Mouse (Mus musculus): ENCODE measurements around the gene Akain1. TPM values are rescaled to one million over a fixed set of nuclear protein-coding genes. Genes with fewer than 3 reads are reported as not detected.
A peak's percentile ranks its signal among the peaks of the same experiment; 100 is the strongest.

Gene Akain1
- not detected in 2 replicates for polyA plus RNA-seq (2014; fragmentation: Nextera tagmentation; extraction: Ambion mirVana)

- ATAC-seq (ENCODE audit: insufficient number of reproducible peaks, low FRiP score, low TSS enrichment, low read depth): peak; percentile 91
- H3K4me3 ChIP-seq (ENCODE audit: low read depth, low read length): peak within 1 kb of the TSS; percentile 20
- no peaks in the 10 kb centered on the region for H3K36me3 ChIP-seq (ENCODE audit: control insufficient read depth, insufficient read depth, low read length)
- peak; percentile 87 for DNase-seq (ENCODE audit: low spot score)
- H3K27ac ChIP-seq (replicated peaks; ENCODE audit: low read depth, low read length): no peak within 1 kb of the TSS
- WGBS: under 1% methylated on average over 38 of the region's 44 CpGs
- H3K4me1 ChIP-seq (ENCODE audit: control insufficient read depth, insufficient read depth, low read length): no peaks in the 10 kb centered on the region
- peak within 1 kb of the TSS; percentile 54 for H3K4me2 ChIP-seq (ENCODE audit: low read depth, severe bottlenecking)
- H3K9me3 ChIP-seq (ENCODE audit: control insufficient read depth, low read length): no peaks in the 10 kb centered on the region
- peaks cover 34% of the 10 kb centered on the region for H3K27me3 ChIP-seq (ENCODE audit: control insufficient read depth, insufficient read depth, low read length)
- H3K9ac ChIP-seq (ENCODE audit: low read length): no peak within 1 kb of the TSS
Observed at GRCm38 (mm10) chr17:69438990-69439491, at the start of gene Akain1. Gene Akain1, plus strand, starts transcription at chr17:69439326.

GRCm38 (mm10) chr17:69396147-69397033 is 42.7 kb upstream of the Akain1 start:
- ATAC-seq (ENCODE audit: insufficient number of reproducible peaks, low FRiP score, low TSS enrichment, low read depth) (no peak), DNase-seq (ENCODE audit: low spot score) (no peak)
- H3K4me3 ChIP-seq (ENCODE audit: low read depth, low read length): no peak overlapping the region
- H3K4me2 ChIP-seq (ENCODE audit: low read depth, severe bottlenecking): no peak overlapping the region
- H3K27ac ChIP-seq (replicated peaks; ENCODE audit: low read depth, low read length): no peak overlapping the region
- no peak overlapping the region for H3K9ac ChIP-seq (ENCODE audit: low read length)
- WGBS: 60% methylated on average over 14 of the region's 16 CpGs
- no peaks in the 10 kb centered on the region for H3K4me1 ChIP-seq (ENCODE audit: control insufficient read depth, insufficient read depth, low read length)
- no peaks in the 10 kb centered on the region for H3K27me3 ChIP-seq (ENCODE audit: control insufficient read depth, insufficient read depth, low read length)
- no peaks in the 10 kb centered on the region for H3K36me3 ChIP-seq (ENCODE audit: control insufficient read depth, insufficient read depth, low read length)
- H3K9me3 ChIP-seq (ENCODE audit: control insufficient read depth, low read length): no peaks in the 10 kb centered on the region

DNA sequence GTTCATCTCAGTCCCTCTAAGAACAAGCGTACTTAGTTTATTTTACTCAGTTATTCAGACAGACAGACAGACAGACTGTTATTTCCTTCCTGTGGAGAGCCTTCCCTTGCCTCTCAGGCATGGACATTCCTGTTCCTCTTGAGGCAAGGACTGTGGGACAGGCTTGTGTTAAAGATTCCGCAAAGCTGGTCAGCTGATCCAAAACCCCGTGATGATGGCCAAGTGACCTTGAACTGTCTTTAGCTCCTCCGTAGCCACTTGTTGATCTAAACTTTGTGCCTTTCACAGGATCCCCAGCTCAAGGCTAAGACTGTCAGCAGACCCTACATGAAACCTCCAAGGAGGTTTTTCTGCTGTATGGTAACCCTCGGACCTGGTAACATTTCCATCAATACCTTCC is 42.0 kb upstream of the Akain1 start:
- no peak for ATAC-seq (ENCODE audit: insufficient number of reproducible peaks, low FRiP score, low TSS enrichment, low read depth)
- WGBS: 81% methylated on average over 5 of the region's 5 CpGs

DNA sequence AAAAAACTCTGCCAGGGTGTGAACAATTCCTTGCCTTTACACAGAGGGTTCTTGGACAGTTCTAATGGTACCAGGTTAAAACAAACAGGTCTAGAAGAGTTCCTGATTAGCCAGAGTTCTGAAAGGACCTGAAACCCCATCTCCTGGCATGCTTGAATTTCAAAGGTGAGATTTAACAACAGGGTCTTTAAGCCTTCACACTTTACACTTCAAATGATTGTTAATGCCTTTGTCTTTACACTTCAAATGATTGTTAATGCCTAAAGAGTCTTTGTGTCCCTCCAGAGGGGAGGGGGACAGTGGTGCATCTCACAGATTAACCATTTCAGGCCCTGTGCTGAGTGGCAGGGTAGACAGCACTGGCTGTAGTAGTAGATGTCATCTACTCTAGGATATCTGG is 41.0 kb upstream of the Akain1 start:
- Histone ChIP-seq H3K27me3 (ENCODE audit: control insufficient read depth, insufficient read depth, low read length) (no peaks in the 10 kb centered on the region), H3K9ac (ENCODE audit: low read length) (no peak overlapping the region), H3K27ac (replicated peaks; ENCODE audit: low read depth, low read length) (no peak overlapping the region), H3K9me3 (ENCODE audit: control insufficient read depth, low read length) (no peaks in the 10 kb centered on the region), H3K4me2 (ENCODE audit: low read depth, severe bottlenecking) (no peak overlapping the region), H3K4me3 (ENCODE audit: low read depth, low read length) (no peak overlapping the region), H3K4me1 (ENCODE audit: control insufficient read depth, insufficient read depth, low read length) (no peaks in the 10 kb centered on the region), H3K36me3 (ENCODE audit: control insufficient read depth, insufficient read depth, low read length) (no peaks in the 10 kb centered on the region)
- DNase-seq (ENCODE audit: low spot score): no peak
- no peak for ATAC-seq (ENCODE audit: insufficient number of reproducible peaks, low FRiP score, low TSS enrichment, low read depth)

More for the DNA sequence above, 42.0 kb upstream of the Akain1 start:
- no peaks in the 10 kb centered on the region for H3K9me3 ChIP-seq (ENCODE audit: control insufficient read depth, low read length)
- no peaks in the 10 kb centered on the region for H3K36me3 ChIP-seq (ENCODE audit: control insufficient read depth, insufficient read depth, low read length)
- no peaks in the 10 kb centered on the region for H3K27me3 ChIP-seq (ENCODE audit: control insufficient read depth, insufficient read depth, low read length)
- no peak for DNase-seq (ENCODE audit: low spot score)
- no peak overlapping the region for H3K9ac ChIP-seq (ENCODE audit: low read length)
- no peaks in the 10 kb centered on the region for H3K4me1 ChIP-seq (ENCODE audit: control insufficient read depth, insufficient read depth, low read length)
- H3K27ac ChIP-seq (replicated peaks; ENCODE audit: low read depth, low read length): no peak overlapping the region
- no peak overlapping the region for H3K4me3 ChIP-seq (ENCODE audit: low read depth, low read length)
- no peak overlapping the region for H3K4me2 ChIP-seq (ENCODE audit: low read depth, severe bottlenecking)

DNA sequence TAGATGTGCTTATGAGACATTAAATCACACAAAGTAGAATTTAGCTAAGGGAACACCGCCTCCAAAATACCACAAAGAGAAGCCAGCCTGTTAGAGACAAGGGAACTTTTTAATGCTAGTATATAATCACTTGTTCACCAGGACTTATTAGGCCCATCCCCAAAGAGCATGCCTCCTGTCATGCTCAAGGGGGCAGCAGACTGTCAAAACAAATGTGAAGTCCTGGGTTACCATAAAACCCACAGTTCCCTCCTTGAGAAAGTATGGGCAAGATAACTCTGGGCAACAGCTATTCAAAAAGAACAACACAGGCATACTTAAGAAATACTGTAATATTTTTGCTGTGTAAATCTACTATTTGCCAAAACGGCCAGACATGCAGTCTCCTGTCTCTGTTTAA is 38.0 kb upstream of the Akain1 start:
- H3K27ac ChIP-seq (replicated peaks; ENCODE audit: low read depth, low read length): no peak overlapping the region
- H3K36me3 ChIP-seq (ENCODE audit: control insufficient read depth, insufficient read depth, low read length): no peaks in the 10 kb centered on the region
- ATAC-seq (ENCODE audit: insufficient number of reproducible peaks, low FRiP score, low TSS enrichment, low read depth): no peak
- no peak overlapping the region for H3K9ac ChIP-seq (ENCODE audit: low read length)
- no peak for DNase-seq (ENCODE audit: low spot score)
- H3K4me2 ChIP-seq (ENCODE audit: low read depth, severe bottlenecking): no peak overlapping the region
- H3K27me3 ChIP-seq (ENCODE audit: control insufficient read depth, insufficient read depth, low read length): no peaks in the 10 kb centered on the region
- H3K4me3 ChIP-seq (ENCODE audit: low read depth, low read length): no peak overlapping the region
- H3K4me1 ChIP-seq (ENCODE audit: control insufficient read depth, insufficient read depth, low read length): no peaks in the 10 kb centered on the region
- 72% methylated on average over 2 of the region's 2 CpGs for WGBS
- H3K9me3 ChIP-seq (ENCODE audit: control insufficient read depth, low read length): no peaks in the 10 kb centered on the region

DNA sequence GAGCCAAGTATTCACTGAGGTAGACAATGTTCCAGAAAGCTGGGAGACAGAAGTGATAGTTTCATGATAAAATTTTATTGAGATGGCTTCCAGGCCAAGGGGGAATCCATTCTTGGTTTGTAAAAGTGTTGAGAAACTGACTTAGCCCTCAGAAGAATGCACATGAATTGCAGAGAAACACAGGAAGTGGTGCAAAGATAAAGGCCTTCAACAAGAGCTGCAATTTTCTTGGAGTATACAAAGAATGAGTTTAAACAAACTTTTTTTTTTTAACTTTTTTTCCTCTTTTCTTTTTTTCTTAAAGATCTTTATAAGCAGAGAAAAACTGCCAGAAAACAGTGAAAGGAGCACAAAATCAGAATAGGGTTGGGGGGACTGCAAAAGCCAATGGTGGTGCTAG is 23.0 kb upstream of the Akain1 start:
- Histone ChIP-seq H3K36me3 (ENCODE audit: control insufficient read depth, insufficient read depth, low read length) (no peaks in the 10 kb centered on the region), H3K4me1 (ENCODE audit: control insufficient read depth, insufficient read depth, low read length) (no peaks in the 10 kb centered on the region), H3K27ac (replicated peaks; ENCODE audit: low read depth, low read length) (no peak overlapping the region), H3K4me3 (ENCODE audit: low read depth, low read length) (peak overlapping the region; percentile 73; the same call in 1 of the 2 replicates), H3K9me3 (ENCODE audit: control insufficient read depth, low read length) (no peaks in the 10 kb centered on the region), H3K9ac (ENCODE audit: low read length) (no peak overlapping the region; the same call in 1 of the 2 replicates), H3K4me2 (ENCODE audit: low read depth, severe bottlenecking) (peak overlapping the region; percentile 35; the same call in 1 of the 2 replicates), H3K27me3 (ENCODE audit: control insufficient read depth, insufficient read depth, low read length) (no peaks in the 10 kb centered on the region)
- ATAC-seq (ENCODE audit: insufficient number of reproducible peaks, low FRiP score, low TSS enrichment, low read depth) (no peak), DNase-seq (ENCODE audit: low spot score) (no peak)

DNA sequence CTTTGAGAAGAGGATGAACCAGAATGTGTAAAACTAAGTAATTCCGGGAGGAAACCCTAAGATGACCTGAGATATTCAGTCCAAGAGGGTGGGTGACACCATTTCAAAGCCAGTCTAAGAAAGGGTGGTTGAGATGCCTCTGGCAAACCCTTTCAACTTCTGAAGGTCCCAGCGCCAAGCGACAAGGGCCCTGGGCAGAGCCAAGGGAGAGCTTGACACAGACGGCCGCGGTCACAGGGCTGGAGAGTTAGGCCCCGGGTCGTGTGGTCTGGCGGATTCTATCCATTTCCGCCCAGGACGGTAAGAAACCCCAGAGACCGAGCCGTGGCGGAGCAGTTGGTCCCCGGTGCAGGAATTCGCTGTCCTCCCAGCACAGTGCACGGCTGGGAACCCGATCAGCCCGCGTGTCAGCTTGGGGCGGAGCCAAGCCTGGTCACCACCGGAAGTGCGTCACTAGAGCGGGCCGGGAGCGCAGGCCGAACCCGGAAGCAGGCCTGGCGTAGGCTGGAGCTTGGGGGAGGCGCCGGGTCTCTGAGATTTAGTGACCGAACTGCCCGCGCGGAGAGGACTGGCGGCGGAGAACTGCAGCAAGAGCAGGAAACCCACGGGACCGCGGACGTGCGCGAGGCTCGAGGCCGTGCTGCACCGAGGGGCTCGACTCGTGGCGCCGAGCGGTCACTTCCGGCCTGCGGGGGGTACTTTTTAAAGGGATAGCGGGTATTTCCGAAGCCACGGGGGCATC is 22.0 kb upstream of the Akain1 start:
- Histone ChIP-seq H3K36me3 (ENCODE audit: control insufficient read depth, insufficient read depth, low read length) (no peaks in the 10 kb centered on the region), H3K9me3 (ENCODE audit: control insufficient read depth, low read length) (no peaks in the 10 kb centered on the region), H3K9ac (ENCODE audit: low read length) (peak overlapping the region; percentile 62), H3K4me3 (ENCODE audit: low read depth, low read length) (peak overlapping the region; percentile 73), H3K27ac (replicated peaks; ENCODE audit: low read depth, low read length) (peak overlapping the region; percentile 88), H3K4me2 (ENCODE audit: low read depth, severe bottlenecking) (peak overlapping the region; percentile 57), H3K27me3 (ENCODE audit: control insufficient read depth, insufficient read depth, low read length) (no peaks in the 10 kb centered on the region), H3K4me1 (ENCODE audit: control insufficient read depth, insufficient read depth, low read length) (no peaks in the 10 kb centered on the region)
- WGBS: under 1% methylated on average over 56 of the region's 56 CpGs
- ATAC-seq (ENCODE audit: insufficient number of reproducible peaks, low FRiP score, low TSS enrichment, low read depth): peak; percentile 99
- DNase-seq (ENCODE audit: low spot score): peak; percentile 97

GRCm38 (mm10) chr17:69417724-69418373 is 21.3 kb upstream of the Akain1 start:
- DNase-seq (ENCODE audit: low spot score) (no peak), ATAC-seq (ENCODE audit: insufficient number of reproducible peaks, low FRiP score, low TSS enrichment, low read depth) (peak; percentile 22; the same call in 1 of the 2 replicates)
- no peak overlapping the region; the same call in 1 of the 2 replicates for H3K27ac ChIP-seq (replicated peaks; ENCODE audit: low read depth, low read length)
- 4% methylated on average over 26 of the region's 26 CpGs for WGBS
- H3K4me2 ChIP-seq (ENCODE audit: low read depth, severe bottlenecking): peak overlapping the region; percentile 57
- H3K36me3 ChIP-seq (ENCODE audit: control insufficient read depth, insufficient read depth, low read length): no peaks in the 10 kb centered on the region
- no peaks in the 10 kb centered on the region for H3K4me1 ChIP-seq (ENCODE audit: control insufficient read depth, insufficient read depth, low read length)
- H3K9ac ChIP-seq (ENCODE audit: low read length): peak overlapping the region; percentile 62
- H3K27me3 ChIP-seq (ENCODE audit: control insufficient read depth, insufficient read depth, low read length): no peaks in the 10 kb centered on the region
- peak overlapping the region; percentile 73 for H3K4me3 ChIP-seq (ENCODE audit: low read depth, low read length)
- no peaks in the 10 kb centered on the region for H3K9me3 ChIP-seq (ENCODE audit: control insufficient read depth, low read length)

Measured in limb, embryonic 11.5 days (tissue).